Mouse (Mus musculus): ENCODE data around the gene Ess2.

GRCm38 (mm10) chr16:17865770-17866169 is 45.4 kb downstream of the Ess2 start:
- TF ChIP-seq EP300 (IDR thresholded peaks at IDR 0.05) (no peak), CTCF (IDR thresholded peaks at IDR 0.05) (no peak)
